Mouse (Mus musculus) liver, embryonic 16.5 days (tissue): ENCODE measurements at regions not wholly inside any gene's neighbourhood (a gene's known extent, or its start where the extent isn't known, plus 50 kb on each side); places are given as distances from the start of the nearest gene placed in this dataset.

Experiments
- ATAC-seq: fragments of 200-750 bp; cut with Nextera tagmentation; 2 replicates; pipeline ENCODE4 v1.8.0; 2017; ENCODE audit warnings: low read depth, mild to moderate bottlenecking, moderate number of reproducible peaks, moderate library complexity
- H3K27ac ChIP-seq: fragments of 300-500 bp; sonication (generic); 2 replicates; pipeline ENCODE4 v1.5.1; 2014; ENCODE audit warnings: mild to moderate bottlenecking, low read length
- H3K27me3 ChIP-seq: fragments of 300-500 bp; sonication (generic); 2 replicates; pipeline ENCODE4 v1.6.1; 2014; ENCODE audit warnings: low read depth, low read length, mixed read lengths; ENCODE audit not compliant: control insufficient read depth, insufficient read depth
- H3K36me3 ChIP-seq: fragments of 300-500 bp; sonication (generic); 2 replicates; pipeline ENCODE4 v1.6.1; 2014; ENCODE audit warnings: mild to moderate bottlenecking; ENCODE audit not compliant: control insufficient read depth, insufficient read depth
- H3K4me1 ChIP-seq: fragments of 300-500 bp; sonication (generic); 2 replicates; pipeline ENCODE4 v1.6.1; 2014; ENCODE audit warnings: low read depth, low read length, mixed read lengths; ENCODE audit not compliant: control insufficient read depth
- H3K4me2 ChIP-seq: fragments of 300-500 bp; sonication (generic); 2 replicates; pipeline ENCODE4 v1.6.1; 2014; ENCODE audit warnings: low read depth, low read length, mixed read lengths
- H3K4me3 ChIP-seq: fragments of 300-500 bp; sonication (generic); 2 replicates; pipeline ENCODE4 v1.5.1; 2014; ENCODE audit warnings: low read depth, mild to moderate bottlenecking, low read length
- H3K9ac ChIP-seq: fragments of 300-500 bp; sonication (generic); 2 replicates; pipeline ENCODE4 v1.6.1; 2014; ENCODE audit warnings: low read depth, low read length
- H3K9me3 ChIP-seq: fragments of 300-500 bp; sonication (generic); replicated peaks from 2 replicates; pipeline ENCODE4 v1.6.1; 2016; ENCODE audit warnings: low read length; ENCODE audit not compliant: control insufficient read depth
- WGBS: fragments of 180-500 bp; shearing (Covaris S2); extraction: QIAGEN DNeasy Blood & Tissue Kit; methylation state at CpG from one replicate; pipeline ENCODE4 v1.1.7; 2014; ENCODE audit not compliant: insufficient replicate concordance; 5-methylcytosine and 5-hydroxymethylcytosine counted together

- Histone ChIP-seq H3K4me2 (no peak overlapping the region), H3K27me3 (no peaks in the 10 kb centered on the region), H3K4me3 (no peak overlapping the region), H3K9ac (no peak overlapping the region), H3K9me3 (no peaks in the 10 kb centered on the region), H3K4me1 (no peaks in the 10 kb centered on the region), H3K27ac (no peak overlapping the region), H3K36me3 (no peaks in the 10 kb centered on the region)
- ATAC-seq: no peak
- WGBS: 58% methylated on average over 7 of the region's 7 CpGs
Measured at GRCm38 (mm10) chr7:67825636-67826280, 66.2 kb upstream of the Synm start.

- 36% methylated on average over 8 of the region's 8 CpGs for WGBS
- no peak overlapping the region for H3K4me2 ChIP-seq
- no peaks in the 10 kb centered on the region for H3K9me3 ChIP-seq
- H3K27me3 ChIP-seq: no peaks in the 10 kb centered on the region
- no peak overlapping the region for H3K9ac ChIP-seq
- no peak overlapping the region for H3K27ac ChIP-seq
- ATAC-seq: no peak
- no peak overlapping the region for H3K4me3 ChIP-seq
- H3K4me1 ChIP-seq: no peaks in the 10 kb centered on the region
- no peaks in the 10 kb centered on the region for H3K36me3 ChIP-seq
Measured at GRCm38 (mm10) chr7:67823943-67824645, 64.6 kb upstream of the Synm start.

- H3K4me1 ChIP-seq: no peaks in the 10 kb centered on the region
- H3K9me3 ChIP-seq: no peaks in the 10 kb centered on the region
- H3K36me3 ChIP-seq: no peaks in the 10 kb centered on the region
- no peaks in the 10 kb centered on the region for H3K27me3 ChIP-seq
- H3K4me2 ChIP-seq: no peak overlapping the region
- no peak overlapping the region for H3K9ac ChIP-seq
- no peak for ATAC-seq
- no peak overlapping the region for H3K27ac ChIP-seq
- 77% methylated on average over 5 of the region's 5 CpGs for WGBS
- H3K4me3 ChIP-seq: no peak overlapping the region
Measured at GRCm38 (mm10) chr7:67819551-67819950, 60.0 kb upstream of the Synm start.

- Histone ChIP-seq H3K4me1 (no peaks in the 10 kb centered on the region), H3K27ac (no peak overlapping the region), H3K4me3 (no peak overlapping the region), H3K27me3 (no peaks in the 10 kb centered on the region), H3K36me3 (no peaks in the 10 kb centered on the region), H3K9me3 (no peaks in the 10 kb centered on the region), H3K4me2 (no peak overlapping the region), H3K9ac (no peak overlapping the region)
- no peak for ATAC-seq
- WGBS: 71% methylated on average over 6 of the region's 6 CpGs
Measured at GRCm38 (mm10) chr7:67817556-67817955, 58.0 kb upstream of the Synm start.

GRCm38 (mm10) chr7:67814861-67815260, 55.3 kb upstream of the Synm start:
- no peak for ATAC-seq
- H3K4me3 ChIP-seq: no peak overlapping the region
- H3K36me3 ChIP-seq: no peaks in the 10 kb centered on the region
- H3K27ac ChIP-seq: no peak overlapping the region
- H3K27me3 ChIP-seq: no peaks in the 10 kb centered on the region
- no peaks in the 10 kb centered on the region for H3K9me3 ChIP-seq
- H3K4me1 ChIP-seq: no peaks in the 10 kb centered on the region
- no peak overlapping the region for H3K4me2 ChIP-seq
- 59% methylated on average over 9 of the region's 9 CpGs for WGBS
- H3K9ac ChIP-seq: no peak overlapping the region
